Mouse (Mus musculus): Measurements from ENCODE around the gene P2ry6. TPM values are rescaled to one million over a fixed set of nuclear protein-coding genes. Genes with fewer than 3 reads are reported as not detected.

The P2ry6 gene
- total RNA-seq, 2 experiments from 2014 or later: 2.0 to 2.5 TPM

GRCm38 (mm10) chr7:100990636-100991311, 16.3 kb upstream of the P2ry6 start:
- no peak for DNase-seq
- intact Hi-C loops (cut with DNase I): loop anchor here (5.0 kb wide), 1 partner anchor 62 kb away; no protein-coding TSS in a partner anchor

- intact Hi-C loops (cut with DNase I): no loop called here
- peak; percentile 72 for DNase-seq
Observed at GRCm38 (mm10) chr7:100988092-100988491, 13.6 kb upstream of the P2ry6 start.

GRCm38 (mm10) chr7:100984452-100985395, 10.3 kb upstream of the P2ry6 start:
- DNase-seq: peak; percentile 37
- intact Hi-C loops (cut with DNase I): no loop called here

DNA sequence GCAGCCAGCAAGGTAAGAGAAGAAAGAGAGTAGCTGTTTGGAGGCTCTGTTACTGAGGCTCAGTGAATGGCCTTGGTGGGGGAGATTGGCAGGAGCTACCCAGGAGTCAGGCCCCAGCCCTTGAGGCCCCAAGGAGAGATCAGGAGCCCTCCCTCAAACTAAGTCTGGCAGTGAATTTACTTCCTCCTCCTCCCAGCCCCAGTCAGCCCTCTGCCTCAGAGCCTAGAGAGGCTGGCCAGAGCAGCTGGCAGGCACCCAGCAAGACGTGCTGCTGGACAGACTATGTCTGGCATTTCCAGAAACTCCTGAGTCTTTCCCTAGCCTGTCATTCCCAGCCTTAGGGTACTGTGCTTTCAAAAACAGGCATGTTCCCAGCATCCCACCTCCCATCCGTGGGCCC, 4.7 kb upstream of the P2ry6 start:
- peak; percentile 72 for DNase-seq
- intact Hi-C loops (cut with DNase I): loop anchor here (5.0 kb wide), 1 partner anchor 37 kb away; no protein-coding TSS in a partner anchor

DNA sequence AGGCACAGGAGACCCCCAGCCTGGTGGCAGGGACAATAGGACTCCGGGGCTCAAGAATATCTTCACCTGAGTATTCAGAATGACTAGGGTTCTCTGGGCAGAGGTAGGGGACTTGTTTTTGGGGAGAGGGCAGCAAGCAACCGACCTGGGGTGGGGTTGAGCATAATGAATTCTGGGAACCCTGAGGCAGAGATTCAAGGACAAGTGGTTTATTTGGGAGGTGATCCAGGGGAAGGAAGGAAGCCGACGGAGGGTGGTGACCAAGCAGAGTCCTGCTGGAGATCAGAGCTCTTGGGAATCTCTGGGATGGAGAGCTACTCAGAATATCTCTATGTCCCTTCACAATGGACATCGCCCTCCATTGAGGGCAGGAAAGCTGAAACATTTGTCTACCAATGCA, 3.7 kb upstream of the P2ry6 start:
- no peak for DNase-seq
- intact Hi-C loops (cut with DNase I): loop anchor here (5.0 kb wide), 1 partner anchor 36 kb away; no protein-coding TSS in a partner anchor

DNA sequence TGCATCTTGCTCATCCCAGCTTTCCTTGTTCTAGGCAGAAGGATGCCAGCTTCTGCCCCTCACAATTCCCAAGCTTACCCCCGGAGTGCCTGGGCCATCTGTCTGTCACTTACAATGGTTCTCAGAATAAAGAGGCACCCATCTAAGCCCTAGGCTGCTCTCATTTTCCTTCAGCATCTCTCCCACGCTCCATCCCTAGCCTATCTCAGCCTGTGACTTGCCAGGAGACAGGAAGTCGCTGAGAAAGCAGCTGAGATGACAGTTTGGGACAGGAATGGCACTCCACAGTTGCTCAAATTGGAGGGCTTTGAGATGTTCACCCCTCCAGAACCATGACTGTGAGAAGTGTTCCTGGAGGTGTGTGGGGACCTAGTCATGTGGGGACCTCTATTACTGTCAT, 1.6 kb downstream of the P2ry6 start:
- intact Hi-C loops (cut with DNase I): no loop called here
- no peak for DNase-seq

GRCm38 (mm10) chr7:100968874-100969659, 5.4 kb downstream of the P2ry6 start:
- intact Hi-C loops (cut with DNase I): no loop called here
- DNase-seq: no peak

DNA sequence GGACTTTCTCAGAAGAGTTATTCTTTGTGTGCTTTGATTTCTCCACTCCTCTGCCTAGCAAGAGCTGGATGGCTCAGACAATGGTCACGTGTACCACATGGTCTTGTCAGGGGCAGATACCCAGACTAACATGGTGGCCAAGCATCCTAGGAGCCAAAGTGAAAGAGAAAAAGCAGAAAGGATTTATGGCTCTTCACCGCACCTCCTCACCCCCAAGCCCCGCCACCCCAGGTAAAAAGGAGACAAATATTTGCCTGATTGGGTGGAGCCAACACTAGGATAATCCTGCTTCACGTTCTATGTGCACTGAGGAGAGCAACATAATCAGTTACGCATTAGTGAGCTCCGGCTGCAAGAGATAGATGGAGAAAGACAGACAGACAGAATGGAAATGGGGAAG, 6.1 kb downstream of the P2ry6 start:
- DNase-seq: no peak
- intact Hi-C loops (cut with DNase I): no loop called here

- no peak for DNase-seq
- intact Hi-C loops (cut with DNase I): no loop called here
Observed at GRCm38 (mm10) chr7:100967850-100968249, 6.6 kb downstream of the P2ry6 start.

DNA sequence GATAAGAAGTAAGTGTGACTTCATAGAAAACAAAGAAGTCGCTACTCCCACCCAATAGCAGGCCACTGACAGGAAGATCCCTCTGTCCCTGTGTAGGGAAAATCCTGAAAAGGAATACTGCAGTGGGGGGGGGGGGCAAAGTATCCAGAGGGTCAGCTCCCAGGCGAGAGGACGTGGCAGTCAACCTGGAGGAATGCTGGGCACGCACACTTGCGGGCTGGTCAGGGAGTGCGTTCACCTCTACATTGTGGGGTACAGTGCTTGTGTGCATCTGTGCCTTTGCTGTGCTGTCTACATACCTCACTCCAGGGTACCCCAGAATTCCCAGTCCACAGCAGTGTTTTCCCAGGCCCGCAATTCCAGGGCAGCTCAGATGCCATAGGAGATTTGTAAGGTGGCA, 8.4 kb downstream of the P2ry6 start:
- no peak for DNase-seq
- intact Hi-C loops (cut with DNase I): no loop called here

GRCm38 (mm10) chr7:100965079-100965478, 9.4 kb downstream of the P2ry6 start:
- peak; percentile 42 for DNase-seq
- intact Hi-C loops (cut with DNase I): no loop called here

- no peak for DNase-seq
- intact Hi-C loops (cut with DNase I): no loop called here
Observed at GRCm38 (mm10) chr7:100964242-100964641, 10.2 kb downstream of the P2ry6 start.

DNA sequence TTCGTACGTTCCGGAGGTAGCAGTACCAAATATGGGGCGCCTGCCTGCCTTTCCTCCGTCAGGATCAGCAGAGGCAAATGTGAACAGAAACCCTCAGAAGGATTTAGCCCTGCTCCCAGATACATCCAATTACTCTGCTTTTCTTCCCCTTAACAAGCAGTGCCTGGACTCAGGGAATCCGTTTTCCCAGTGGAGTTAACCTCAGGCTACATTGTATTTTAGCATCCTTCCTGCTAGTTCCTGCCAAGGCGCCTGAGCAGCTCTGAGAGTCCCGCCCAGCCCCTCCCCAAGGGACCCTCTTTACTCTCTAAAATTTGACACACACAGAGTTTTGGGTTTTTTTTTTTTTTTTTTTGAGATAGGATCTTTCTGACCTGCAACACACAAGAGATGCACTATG, 11.1 kb downstream of the P2ry6 start:
- DNase-seq: no peak
- intact Hi-C loops (cut with DNase I): no loop called here

GRCm38 (mm10) chr7:100961146-100961545, 13.3 kb downstream of the P2ry6 start:
- DNase-seq: no peak
- intact Hi-C loops (cut with DNase I): no loop called here

- DNase-seq: no peak
- intact Hi-C loops (cut with DNase I): no loop called here
Observed at GRCm38 (mm10) chr7:100960462-100960861, 14.0 kb downstream of the P2ry6 start.

DNA sequence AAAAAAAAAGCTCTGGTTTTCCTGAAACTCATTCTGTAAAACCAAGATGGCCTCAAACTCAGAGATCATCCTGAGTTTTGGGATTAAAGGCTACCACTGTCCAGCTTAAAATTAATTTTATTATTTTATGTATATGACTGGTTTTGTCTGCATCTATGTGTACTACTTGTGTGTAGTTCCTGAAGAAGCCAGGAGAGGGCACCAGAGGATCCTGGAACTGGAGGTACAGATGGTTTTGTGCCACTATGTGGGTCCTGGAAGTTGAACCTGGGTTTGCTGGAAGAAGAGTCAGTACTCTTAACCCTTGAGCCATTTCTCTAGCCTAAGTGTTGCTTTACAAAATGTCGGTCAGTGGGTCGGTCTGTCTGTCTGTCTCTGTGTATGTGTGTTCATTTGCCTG, 16.0 kb downstream of the P2ry6 start:
- peak; percentile 33 for DNase-seq
- intact Hi-C loops (cut with DNase I): no loop called here

DNA sequence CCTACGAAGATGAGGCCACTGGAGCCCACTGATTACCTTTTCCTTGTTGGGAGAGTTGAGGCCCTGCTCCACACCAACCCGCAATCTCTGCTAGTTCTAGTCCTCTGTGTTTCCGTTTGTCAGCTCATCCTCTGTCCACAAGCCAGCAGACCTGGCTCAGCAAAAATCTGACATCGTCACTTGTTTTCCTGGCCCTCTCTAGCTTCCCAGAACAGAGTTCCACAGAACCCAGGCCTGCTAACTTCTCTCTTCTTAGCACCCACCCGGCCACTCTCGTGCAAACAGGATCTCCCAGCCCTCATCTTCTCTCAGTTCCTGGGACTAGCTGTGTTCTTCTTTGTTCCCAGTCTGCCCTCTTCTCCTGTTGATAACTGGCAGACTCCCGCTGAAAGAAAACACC, 21.8 kb downstream of the P2ry6 start:
- DNase-seq: no peak
- intact Hi-C loops (cut with DNase I): no loop called here

DNA sequence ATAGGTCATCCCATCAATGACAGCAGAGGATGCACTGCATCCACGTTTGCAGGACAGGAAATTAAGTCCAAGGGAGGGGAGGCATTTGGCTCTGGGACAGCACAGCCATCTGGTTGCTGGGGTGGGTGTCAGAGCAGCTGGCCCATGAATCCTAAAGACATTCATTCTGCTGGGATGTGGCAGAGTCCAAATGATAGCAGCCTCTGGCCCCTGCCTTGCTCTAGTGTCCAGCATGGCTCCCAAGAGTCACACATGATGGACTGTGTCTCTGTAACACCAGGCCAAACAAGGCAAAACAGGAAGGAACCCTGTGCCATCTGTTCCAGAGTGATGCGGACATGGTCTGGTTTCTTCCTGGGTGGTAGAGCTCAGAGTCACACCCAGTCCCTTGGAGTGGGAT, 22.5 kb downstream of the P2ry6 start:
- peak; percentile 73 for DNase-seq
- intact Hi-C loops (cut with DNase I): no loop called here

DNA sequence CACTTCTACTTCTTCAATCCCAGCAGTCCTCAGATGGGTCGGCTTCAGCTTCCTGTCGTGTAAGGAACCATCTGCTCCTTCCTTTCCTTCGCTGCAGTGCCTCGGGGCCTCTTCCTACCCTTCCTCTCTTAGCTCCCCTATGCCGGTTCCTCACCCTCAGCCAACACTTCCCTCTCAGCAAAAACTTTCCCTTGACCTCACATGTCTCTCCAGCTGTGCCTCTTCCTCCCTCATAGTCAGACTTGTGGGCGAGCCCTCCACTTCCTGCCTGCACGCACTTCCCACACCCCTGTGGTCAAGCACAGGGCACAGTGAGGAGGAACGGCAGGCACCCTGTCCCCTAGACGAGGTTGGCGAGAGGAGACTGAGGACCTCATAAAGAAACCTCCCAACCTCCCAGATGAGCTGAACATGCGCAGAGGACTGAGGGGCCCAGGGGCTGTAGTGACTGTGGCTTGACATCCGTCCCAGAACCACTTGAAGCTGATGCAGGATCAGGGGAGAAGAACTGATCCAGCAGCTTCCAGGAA, 23.9 kb downstream of the P2ry6 start:
- intact Hi-C loops (cut with DNase I): no loop called here
- no peak for DNase-seq

GRCm38 (mm10) chr7:100950031-100950430, 24.4 kb downstream of the P2ry6 start:
- intact Hi-C loops (cut with DNase I): no loop called here
- DNase-seq: no peak

GRCm38 (mm10) chr7:100944738-100945137, 29.7 kb downstream of the P2ry6 start:
- no peak for DNase-seq
- intact Hi-C loops (cut with DNase I): loop anchor here (5.0 kb wide), 1 partner anchor 33 kb away; no protein-coding TSS in a partner anchor
